Mouse (Mus musculus) neural tube, embryonic 12.5 days (tissue): ENCODE data around the gene Slco3a1. TPM values are rescaled to one million over a fixed set of nuclear protein-coding genes. Genes with fewer than 3 reads are reported as not detected.

ENCODE experiments used
- ATAC-seq: fragments of 200-750 bp; cut with Nextera tagmentation; 2 replicates; pipeline ENCODE4 v1.8.0; 2017; ENCODE audit warnings: low read depth, mild to moderate bottlenecking, moderate TSS enrichment, moderate library complexity; ENCODE audit not compliant: low FRiP score
- H3K27ac ChIP-seq: fragments of 300-500 bp; sonication (generic); 2 replicates; pipeline ENCODE4 v1.5.1; 2016
- H3K27me3 ChIP-seq: fragments of 300-500 bp; sonication (generic); replicated peaks from 2 replicates; pipeline ENCODE4 v1.6.1; 2016; ENCODE audit warnings: mild to moderate bottlenecking
- H3K36me3 ChIP-seq: fragments of 300-500 bp; sonication (generic); 2 replicates; pipeline ENCODE4 v1.6.1; 2016; ENCODE audit warnings: mild to moderate bottlenecking
- H3K4me1 ChIP-seq: fragments of 300-500 bp; sonication (generic); 2 replicates; pipeline ENCODE4 v1.6.1; 2016
- H3K4me2 ChIP-seq: fragments of 300-500 bp; sonication (generic); replicated peaks from 2 replicates; pipeline ENCODE4 v1.6.1; 2016; ENCODE audit warnings: mild to moderate bottlenecking
- H3K4me3 ChIP-seq: fragments of 300-500 bp; sonication (generic); 2 replicates; pipeline ENCODE4 v1.5.1; 2016
- H3K9ac ChIP-seq: fragments of 300-500 bp; sonication (generic); 2 replicates; pipeline ENCODE4 v1.6.1; 2016; ENCODE audit warnings: mild to moderate bottlenecking
- H3K9me3 ChIP-seq: fragments of 300-500 bp; sonication (generic); 2 replicates; pipeline ENCODE4 v1.6.1; 2016; ENCODE audit warnings: mild to moderate bottlenecking
- WGBS: fragments of 180-500 bp; shearing (Covaris S2); methylation state at CpG from one replicate; pipeline ENCODE4 v1.1.7; 2016; 5-methylcytosine and 5-hydroxymethylcytosine counted together
- polyA plus RNA-seq: library from polyadenylated mRNA; unstranded; fragments of >200 nt; fragmentation: Nextera tagmentation; extraction: Ambion mirVana; gene quantifications from 2 replicates; pipeline ENCODE4 v1.2.1, GENCODE M21; 2016

Slco3a1 gene
- polyA plus RNA-seq, 1 experiment from 2014 or later = 26.6 TPM

GRCm38 (mm10) chr7:74353240-74353639 lies 201.3 kb downstream of the Slco3a1 start:
- ATAC-seq = no peak
- WGBS = 74% methylated on average over 7 of the region's 7 CpGs

GRCm38 (mm10) chr7:74348318-74348890 lies 206.2 kb downstream of the Slco3a1 start:
- ATAC-seq = no peak
- Histone ChIP-seq H3K4me3 (no peak overlapping the region), H3K4me2 (no peak overlapping the region), H3K9me3 (no peaks in the 10 kb centered on the region), H3K27ac (no peak overlapping the region), H3K4me1 (peaks cover 8% of the 10 kb centered on the region; the same call in 1 of the 2 replicates), H3K9ac (no peak overlapping the region), H3K36me3 (no peaks in the 10 kb centered on the region), H3K27me3 (no peaks in the 10 kb centered on the region)
- 90% methylated on average over 7 of the region's 7 CpGs for WGBS

More at GRCm38 (mm10) chr7:74353240-74353639, 201.3 kb downstream of the Slco3a1 start:
- no peaks in the 10 kb centered on the region for H3K27me3 ChIP-seq
- no peak overlapping the region for H3K4me3 ChIP-seq
- H3K4me2 ChIP-seq = no peak overlapping the region
- H3K4me1 ChIP-seq = peaks cover 10% of the 10 kb centered on the region
- no peaks in the 10 kb centered on the region for H3K9me3 ChIP-seq
- no peak overlapping the region for H3K9ac ChIP-seq
- H3K27ac ChIP-seq = no peak overlapping the region
- H3K36me3 ChIP-seq = no peaks in the 10 kb centered on the region

- Histone ChIP-seq H3K4me2 (no peak overlapping the region), H3K9ac (no peak overlapping the region), H3K27me3 (no peaks in the 10 kb centered on the region), H3K27ac (no peak overlapping the region), H3K4me3 (no peak overlapping the region), H3K4me1 (0 out of 2 replicates have a peak, but pooled peaks cover 8% of the 10 kb centered on the region), H3K9me3 (no peaks in the 10 kb centered on the region), H3K36me3 (no peaks in the 10 kb centered on the region)
- 87% methylated on average over 9 of the region's 9 CpGs for WGBS
- ATAC-seq = no peak
Measured at GRCm38 (mm10) chr7:74347026-74347425, 207.6 kb downstream of the Slco3a1 start.

- Histone ChIP-seq H3K4me1 (0 out of 2 replicates have a peak, but pooled peaks cover 8% of the 10 kb centered on the region), H3K9me3 (no peaks in the 10 kb centered on the region), H3K9ac (no peak overlapping the region), H3K27me3 (no peaks in the 10 kb centered on the region), H3K4me3 (no peak overlapping the region), H3K4me2 (no peak overlapping the region), H3K36me3 (no peaks in the 10 kb centered on the region), H3K27ac (no peak overlapping the region)
- 72% methylated on average over 3 of the region's 3 CpGs for WGBS
- ATAC-seq = no peak
Measured at GRCm38 (mm10) chr7:74346451-74346850, 208.1 kb downstream of the Slco3a1 start.

- WGBS = 44% methylated on average over 4 of the region's 4 CpGs
- H3K4me2 ChIP-seq = no peak overlapping the region
- 0 out of 2 replicates have a peak, but pooled peaks cover 2% of the 10 kb centered on the region for H3K4me1 ChIP-seq
- H3K9ac ChIP-seq = no peak overlapping the region
- H3K27me3 ChIP-seq = no peaks in the 10 kb centered on the region
- no peaks in the 10 kb centered on the region for H3K36me3 ChIP-seq
- H3K4me3 ChIP-seq = no peak overlapping the region
- no peak overlapping the region for H3K27ac ChIP-seq
- no peaks in the 10 kb centered on the region for H3K9me3 ChIP-seq
- no peak for ATAC-seq
Measured at GRCm38 (mm10) chr7:74341149-74341805, 213.3 kb downstream of the Slco3a1 start.

- no peak overlapping the region for H3K4me2 ChIP-seq
- 88% methylated on average over 8 of the region's 8 CpGs for WGBS
- no peaks in the 10 kb centered on the region for H3K27me3 ChIP-seq
Measured at GRCm38 (mm10) chr7:74340419-74340954, 214.1 kb downstream of the Slco3a1 start.

GRCm38 (mm10) chr7:74337677-74338420 lies 216.7 kb downstream of the Slco3a1 start:
- H3K9ac ChIP-seq = no peak overlapping the region
- H3K4me2 ChIP-seq = no peak overlapping the region
- H3K36me3 ChIP-seq = no peaks in the 10 kb centered on the region
- no peaks in the 10 kb centered on the region for H3K4me1 ChIP-seq
- H3K27me3 ChIP-seq = no peaks in the 10 kb centered on the region
- no peak overlapping the region for H3K4me3 ChIP-seq
- H3K9me3 ChIP-seq = no peaks in the 10 kb centered on the region
- ATAC-seq = no peak
- 84% methylated on average over 6 of the region's 6 CpGs for WGBS
- no peak overlapping the region for H3K27ac ChIP-seq

More at GRCm38 (mm10) chr7:74340419-74340954, 214.1 kb downstream of the Slco3a1 start:
- Histone ChIP-seq H3K4me3 (no peak overlapping the region), H3K27ac (no peak overlapping the region), H3K9ac (no peak overlapping the region), H3K4me1 (no peaks in the 10 kb centered on the region), H3K36me3 (no peaks in the 10 kb centered on the region), H3K9me3 (no peaks in the 10 kb centered on the region)
- ATAC-seq = no peak

- no peaks in the 10 kb centered on the region for H3K27me3 ChIP-seq
- peaks cover 5% of the 10 kb centered on the region; the same call in 1 of the 2 replicates for H3K4me1 ChIP-seq
- no peak overlapping the region for H3K27ac ChIP-seq
- H3K4me3 ChIP-seq = no peak overlapping the region
- ATAC-seq = no peak
- no peaks in the 10 kb centered on the region for H3K36me3 ChIP-seq
- no peak overlapping the region for H3K4me2 ChIP-seq
- no peaks in the 10 kb centered on the region for H3K9me3 ChIP-seq
- WGBS = 62% methylated on average over 3 of the region's 3 CpGs
- no peak overlapping the region for H3K9ac ChIP-seq
Measured at GRCm38 (mm10) chr7:74332323-74332722, 222.3 kb downstream of the Slco3a1 start.

- Histone ChIP-seq H3K4me2 (no peak overlapping the region), H3K4me3 (no peak overlapping the region), H3K9ac (no peak overlapping the region), H3K9me3 (no peaks in the 10 kb centered on the region), H3K27ac (no peak overlapping the region), H3K36me3 (no peaks in the 10 kb centered on the region), H3K27me3 (no peaks in the 10 kb centered on the region), H3K4me1 (peaks cover 5% of the 10 kb centered on the region; the same call in 1 of the 2 replicates)
- WGBS = 45% methylated on average over 7 of the region's 7 CpGs
- peak; percentile 53 for ATAC-seq
Measured at GRCm38 (mm10) chr7:74330858-74331726, 223.5 kb downstream of the Slco3a1 start.

- Histone ChIP-seq H3K27ac (no peak overlapping the region), H3K27me3 (no peaks in the 10 kb centered on the region), H3K4me3 (no peak overlapping the region), H3K36me3 (no peaks in the 10 kb centered on the region), H3K4me2 (no peak overlapping the region), H3K4me1 (peaks cover 8% of the 10 kb centered on the region), H3K9me3 (no peaks in the 10 kb centered on the region), H3K9ac (no peak overlapping the region)
- WGBS = 61% methylated on average over 7 of the region's 7 CpGs
- ATAC-seq = peak; percentile 41; the same call in 1 of the 2 replicates
Measured at GRCm38 (mm10) chr7:74330117-74330857, 224.3 kb downstream of the Slco3a1 start.

- peaks cover 17% of the 10 kb centered on the region for H3K4me1 ChIP-seq
- H3K9me3 ChIP-seq = no peaks in the 10 kb centered on the region
- no peak overlapping the region for H3K9ac ChIP-seq
- no peaks in the 10 kb centered on the region for H3K27me3 ChIP-seq
- ATAC-seq = no peak
- H3K36me3 ChIP-seq = no peaks in the 10 kb centered on the region
- H3K4me2 ChIP-seq = no peak overlapping the region
- 90% methylated on average over 1 of the region's 1 CpGs for WGBS
- H3K27ac ChIP-seq = no peak overlapping the region
- no peak overlapping the region for H3K4me3 ChIP-seq
Measured at GRCm38 (mm10) chr7:74329004-74329403, 225.6 kb downstream of the Slco3a1 start.
